Mouse (Mus musculus) liver (tissue): ENCODE measurements around the gene Tprg.

Experiments used
- DNase-seq: peaks from one replicate; pipeline ENCODE4 v3.0.0-alpha.2; 2020; ENCODE audit warnings: mixed read lengths

Gene Tprg

GRCm38 (mm10) chr16:25425376-25425775 is 138.8 kb downstream of the Tprg start:
- no peak for DNase-seq

GRCm38 (mm10) chr16:25426261-25426660 is 139.6 kb downstream of the Tprg start:
- peak; percentile 9 for DNase-seq

- no peak for DNase-seq
Observed at GRCm38 (mm10) chr16:25440039-25440438, 153.4 kb downstream of the Tprg start.

- no peak for DNase-seq
Observed at GRCm38 (mm10) chr16:25445580-25445979, 159.0 kb downstream of the Tprg start.

- DNase-seq = no peak
Observed at GRCm38 (mm10) chr16:25451511-25451910, 164.9 kb downstream of the Tprg start.

- DNase-seq = no peak
Observed at GRCm38 (mm10) chr16:25464732-25465131, 178.1 kb downstream of the Tprg start.

GRCm38 (mm10) chr16:25465435-25466139 is 179.0 kb downstream of the Tprg start:
- no peak for DNase-seq

GRCm38 (mm10) chr16:25468040-25468439 is 181.4 kb downstream of the Tprg start:
- no peak for DNase-seq

GRCm38 (mm10) chr16:25468662-25469061 is 182.0 kb downstream of the Tprg start:
- DNase-seq = no peak
